Mouse (Mus musculus): ENCODE results near the gene Slc37a1. TPM values are rescaled to one million over a fixed set of nuclear protein-coding genes. Genes with fewer than 3 reads are reported as not detected.
A peak's percentile ranks its signal among the peaks of the same experiment; 100 is the strongest.

Gene Slc37a1
- 10.0 and 10.5 TPM in 2 replicates for polyA plus RNA-seq (2015; fragmentation: Nextera tagmentation; extraction: Ambion mirVana)

DNA sequence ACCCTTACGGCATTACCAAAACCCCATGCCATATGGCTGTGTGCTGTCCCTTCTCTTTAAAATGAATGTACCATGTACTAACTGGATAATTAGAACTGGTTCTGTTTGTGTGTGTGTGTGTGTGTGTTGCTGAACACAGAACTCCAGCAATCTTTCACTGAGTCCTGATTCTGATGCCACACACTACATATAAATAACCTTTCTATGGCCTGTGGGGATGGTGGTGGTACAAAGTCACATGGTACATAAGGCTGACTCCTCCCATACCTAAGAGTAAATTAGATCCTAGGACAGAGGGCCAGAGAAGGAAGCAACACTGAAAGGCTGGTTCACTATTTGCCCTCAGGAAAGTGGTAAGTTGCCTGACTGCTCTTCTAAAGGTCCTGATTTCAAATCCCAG lies at the start of gene Slc37a1:
TSS of gene Slc37a1 (plus strand) at position 301 of the 400 bp plus-strand sequence.
- 97% methylated on average over 1 of the region's 1 CpGs for WGBS
- Histone ChIP-seq H3K4me2 (ENCODE audit: low read depth, low read length) (no peak within 1 kb of the TSS), H3K9ac (ENCODE audit: low read length) (no peak within 1 kb of the TSS), H3K4me3 (ENCODE audit: low read length) (no peak within 1 kb of the TSS), H3K27ac (ENCODE audit: low read length) (no peak within 1 kb of the TSS), H3K4me1 (ENCODE audit: control insufficient read depth, insufficient read depth, low read length) (no peaks in the 10 kb centered on the region), H3K36me3 (ENCODE audit: control insufficient read depth, insufficient read depth) (no peaks in the 10 kb centered on the region), H3K9me3 (replicated peaks; ENCODE audit: control insufficient read depth, low read length) (no peaks in the 10 kb centered on the region), H3K27me3 (ENCODE audit: control insufficient read depth, insufficient read depth, low read length) (no peaks in the 10 kb centered on the region)
- ATAC-seq (replicated peaks; ENCODE audit: extremely low read depth, insufficient read depth, low FRiP score), result no peak

- H3K9me3 ChIP-seq (replicated peaks; ENCODE audit: control insufficient read depth, low read length), result no peaks in the 10 kb centered on the region
- H3K27ac ChIP-seq (ENCODE audit: low read length), result no peak overlapping the region
- no peak overlapping the region for H3K4me2 ChIP-seq (ENCODE audit: low read depth, low read length)
- no peak for ATAC-seq (replicated peaks; ENCODE audit: extremely low read depth, insufficient read depth, low FRiP score)
- H3K27me3 ChIP-seq (ENCODE audit: control insufficient read depth, insufficient read depth, low read length), result no peaks in the 10 kb centered on the region
- H3K4me3 ChIP-seq (ENCODE audit: low read length), result no peak overlapping the region
- WGBS, result 74% methylated on average over 7 of the region's 7 CpGs
- H3K9ac ChIP-seq (ENCODE audit: low read length), result no peak overlapping the region
- no peaks in the 10 kb centered on the region for H3K4me1 ChIP-seq (ENCODE audit: control insufficient read depth, insufficient read depth, low read length)
- H3K36me3 ChIP-seq (ENCODE audit: control insufficient read depth, insufficient read depth), result no peaks in the 10 kb centered on the region
These were observed 48.2 kb upstream of the Slc37a1 start for GRCm38 (mm10) chr17:31238234-31239020.

DNA sequence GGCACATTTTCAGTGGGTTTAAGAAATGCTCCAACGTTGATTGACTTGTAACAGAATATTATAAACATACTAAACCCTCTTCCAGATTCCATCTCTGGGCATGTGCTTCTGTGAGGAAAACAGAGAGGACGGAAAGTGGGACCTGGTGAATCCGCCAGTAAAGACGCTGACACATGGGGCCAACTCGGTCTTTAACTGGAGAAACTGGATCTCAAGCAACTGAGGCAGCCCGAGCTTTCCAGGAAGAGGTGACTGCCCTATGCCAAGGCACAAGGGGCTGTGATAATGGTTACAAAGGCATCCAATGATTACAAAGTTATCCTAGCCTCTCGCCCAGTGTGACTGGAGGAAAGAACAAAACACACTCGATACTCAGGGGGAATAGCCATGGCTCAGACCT lies 45.4 kb upstream of the Slc37a1 start:
- Histone ChIP-seq H3K4me1 (ENCODE audit: control insufficient read depth, insufficient read depth, low read length) (peaks cover 7% of the 10 kb centered on the region), H3K4me2 (ENCODE audit: low read depth, low read length) (no peak overlapping the region), H3K9me3 (replicated peaks; ENCODE audit: control insufficient read depth, low read length) (peaks cover 4% of the 10 kb centered on the region; the same call in 1 of the 2 replicates), H3K9ac (ENCODE audit: low read length) (no peak overlapping the region), H3K27me3 (ENCODE audit: control insufficient read depth, insufficient read depth, low read length) (no peaks in the 10 kb centered on the region), H3K4me3 (ENCODE audit: low read length) (no peak overlapping the region), H3K36me3 (ENCODE audit: control insufficient read depth, insufficient read depth) (no peaks in the 10 kb centered on the region), H3K27ac (ENCODE audit: low read length) (no peak overlapping the region)
- 79% methylated on average over 8 of the region's 8 CpGs for whole genome bisulfite sequencing
- no peak for ATAC-seq (replicated peaks; ENCODE audit: extremely low read depth, insufficient read depth, low FRiP score)

DNA sequence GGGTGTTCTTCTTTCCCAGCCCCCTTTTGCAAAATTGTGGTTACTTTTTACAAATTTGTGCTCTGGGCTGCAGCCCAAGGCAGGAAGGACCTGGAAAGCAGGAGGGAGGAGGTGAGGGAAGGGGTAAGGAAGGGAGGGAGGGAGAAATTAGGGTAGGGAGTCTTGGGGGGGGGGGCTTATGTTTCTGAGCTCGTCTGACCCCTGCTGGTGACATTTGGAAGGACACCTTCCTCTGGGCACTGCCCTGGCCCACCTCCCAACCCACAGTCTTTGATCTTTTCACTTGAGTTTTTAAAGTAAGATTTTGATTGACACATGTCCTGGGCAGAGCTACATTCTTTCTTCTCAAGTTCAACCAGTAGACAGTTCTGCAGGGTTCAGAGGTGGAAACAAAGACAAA lies 43.8 kb upstream of the Slc37a1 start:
- Histone ChIP-seq H3K27ac (ENCODE audit: low read length) (no peak overlapping the region), H3K4me3 (ENCODE audit: low read length) (no peak overlapping the region), H3K9me3 (replicated peaks; ENCODE audit: control insufficient read depth, low read length) (peaks cover 4% of the 10 kb centered on the region; the same call in 1 of the 2 replicates), H3K27me3 (ENCODE audit: control insufficient read depth, insufficient read depth, low read length) (no peaks in the 10 kb centered on the region), H3K9ac (ENCODE audit: low read length) (no peak overlapping the region), H3K36me3 (ENCODE audit: control insufficient read depth, insufficient read depth) (no peaks in the 10 kb centered on the region), H3K4me2 (ENCODE audit: low read depth, low read length) (no peak overlapping the region), H3K4me1 (ENCODE audit: control insufficient read depth, insufficient read depth, low read length) (peaks cover 7% of the 10 kb centered on the region)
- 0% methylated on average over 1 of the region's 1 CpGs for WGBS
- no peak for ATAC-seq (replicated peaks; ENCODE audit: extremely low read depth, insufficient read depth, low FRiP score)

DNA sequence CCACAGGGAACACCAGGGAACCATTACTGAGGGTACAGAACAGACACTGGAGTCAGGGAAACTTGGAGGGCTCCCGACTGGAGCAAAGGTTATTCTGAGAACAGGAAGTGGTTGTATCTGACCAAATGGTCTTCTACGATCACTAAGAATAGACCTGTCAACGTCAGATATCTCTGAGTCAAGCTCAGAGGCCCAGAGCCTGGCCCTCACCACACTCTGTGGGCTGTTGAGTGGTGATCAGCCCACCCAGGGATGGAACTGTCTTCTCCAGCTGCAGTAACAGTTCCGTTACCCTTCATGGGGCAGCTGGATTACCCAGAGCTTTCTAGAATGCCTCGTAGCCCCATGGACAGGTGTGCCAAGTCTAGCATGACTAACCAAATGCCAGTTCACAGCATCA lies 41.3 kb upstream of the Slc37a1 start:
- no peaks in the 10 kb centered on the region for H3K36me3 ChIP-seq (ENCODE audit: control insufficient read depth, insufficient read depth)
- peaks cover 4% of the 10 kb centered on the region; the same call in 1 of the 2 replicates for H3K9me3 ChIP-seq (replicated peaks; ENCODE audit: control insufficient read depth, low read length)
- no peak overlapping the region for H3K9ac ChIP-seq (ENCODE audit: low read length)
- H3K4me3 ChIP-seq (ENCODE audit: low read length), result no peak overlapping the region
- peak overlapping the region; percentile 27; the same call in 1 of the 2 replicates for H3K27ac ChIP-seq (ENCODE audit: low read length)
- no peak overlapping the region for H3K4me2 ChIP-seq (ENCODE audit: low read depth, low read length)
- peak; percentile 89 for ATAC-seq (replicated peaks; ENCODE audit: extremely low read depth, insufficient read depth, low FRiP score)
- peaks cover 7% of the 10 kb centered on the region for H3K4me1 ChIP-seq (ENCODE audit: control insufficient read depth, insufficient read depth, low read length)
- no peaks in the 10 kb centered on the region for H3K27me3 ChIP-seq (ENCODE audit: control insufficient read depth, insufficient read depth, low read length)
- 27% methylated on average over 5 of the region's 5 CpGs for WGBS

- ATAC-seq (replicated peaks; ENCODE audit: extremely low read depth, insufficient read depth, low FRiP score), result no peak
- Histone ChIP-seq H3K27ac (ENCODE audit: low read length) (no peak overlapping the region), H3K4me1 (ENCODE audit: control insufficient read depth, insufficient read depth, low read length) (peaks cover 7% of the 10 kb centered on the region), H3K27me3 (ENCODE audit: control insufficient read depth, insufficient read depth, low read length) (no peaks in the 10 kb centered on the region), H3K4me2 (ENCODE audit: low read depth, low read length) (no peak overlapping the region), H3K36me3 (ENCODE audit: control insufficient read depth, insufficient read depth) (no peaks in the 10 kb centered on the region), H3K9ac (ENCODE audit: low read length) (no peak overlapping the region), H3K4me3 (ENCODE audit: low read length) (no peak overlapping the region), H3K9me3 (replicated peaks; ENCODE audit: control insufficient read depth, low read length) (peaks cover 4% of the 10 kb centered on the region; the same call in 1 of the 2 replicates)
- WGBS, result 25% methylated on average over 5 of the region's 5 CpGs
These were observed 39.4 kb upstream of the Slc37a1 start for GRCm38 (mm10) chr17:31247144-31247543.

- Histone ChIP-seq H3K9me3 (replicated peaks; ENCODE audit: control insufficient read depth, low read length) (no peaks in the 10 kb centered on the region), H3K4me3 (ENCODE audit: low read length) (no peak overlapping the region), H3K4me1 (ENCODE audit: control insufficient read depth, insufficient read depth, low read length) (no peaks in the 10 kb centered on the region), H3K36me3 (ENCODE audit: control insufficient read depth, insufficient read depth) (no peaks in the 10 kb centered on the region), H3K27me3 (ENCODE audit: control insufficient read depth, insufficient read depth, low read length) (no peaks in the 10 kb centered on the region), H3K4me2 (ENCODE audit: low read depth, low read length) (no peak overlapping the region), H3K9ac (ENCODE audit: low read length) (no peak overlapping the region), H3K27ac (ENCODE audit: low read length) (no peak overlapping the region)
- WGBS, result 56% methylated on average over 5 of the region's 5 CpGs
- ATAC-seq (replicated peaks; ENCODE audit: extremely low read depth, insufficient read depth, low FRiP score), result no peak
These were observed 32.6 kb upstream of the Slc37a1 start for GRCm38 (mm10) chr17:31253951-31254350.

DNA sequence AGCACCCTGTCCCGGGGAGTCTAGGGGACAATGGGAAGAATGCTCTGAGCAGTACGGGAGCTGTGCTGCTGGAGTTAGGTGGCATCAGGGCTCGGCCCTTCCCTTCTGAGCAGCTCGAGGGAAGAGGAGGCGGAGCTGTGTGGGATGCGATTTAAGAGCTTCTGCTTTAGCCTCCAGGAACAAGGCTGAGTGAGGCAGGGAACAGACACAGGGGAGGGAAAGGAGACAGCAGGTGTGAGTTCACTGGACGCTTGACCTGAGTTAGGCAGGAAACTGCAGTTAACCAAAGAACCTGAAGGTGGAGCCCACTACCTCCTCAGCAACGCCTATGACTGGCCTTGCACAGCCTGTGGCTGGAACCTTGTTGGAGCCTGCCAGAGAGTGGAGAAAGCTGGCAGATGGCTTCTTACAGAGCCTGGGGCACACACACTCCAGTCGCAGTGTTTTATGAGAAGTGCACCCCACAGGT lies 32.1 kb upstream of the Slc37a1 start:
- peak; percentile 78 for ATAC-seq (replicated peaks; ENCODE audit: extremely low read depth, insufficient read depth, low FRiP score)
- 12% methylated on average over 9 of the region's 9 CpGs for WGBS

DNA sequence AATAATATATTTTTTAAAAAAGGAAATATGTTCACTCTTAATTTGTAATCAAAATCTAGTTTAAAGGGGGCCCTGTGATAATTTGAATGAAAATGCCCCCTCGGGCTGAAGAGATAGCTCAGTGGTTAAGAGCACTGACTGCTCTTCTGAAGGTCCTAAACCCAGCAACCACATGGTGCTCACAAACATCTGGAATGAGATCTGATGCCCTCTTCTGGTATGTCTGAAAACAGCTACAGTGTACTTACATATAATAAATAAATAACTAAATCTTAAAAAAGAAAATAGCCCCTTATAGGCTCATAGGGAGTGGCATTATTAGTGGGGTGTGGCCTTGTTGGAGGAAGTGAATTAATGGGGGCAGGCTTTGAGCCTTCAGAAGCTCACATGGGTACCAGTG lies 29.4 kb upstream of the Slc37a1 start:
- ATAC-seq (replicated peaks; ENCODE audit: extremely low read depth, insufficient read depth, low FRiP score), result no peak
- H3K4me3 ChIP-seq (ENCODE audit: low read length), result no peak overlapping the region
- H3K4me1 ChIP-seq (ENCODE audit: control insufficient read depth, insufficient read depth, low read length), result no peaks in the 10 kb centered on the region
- no peak overlapping the region for H3K9ac ChIP-seq (ENCODE audit: low read length)
- 82% methylated on average over 1 of the region's 1 CpGs for WGBS
- no peaks in the 10 kb centered on the region for H3K36me3 ChIP-seq (ENCODE audit: control insufficient read depth, insufficient read depth)
- no peaks in the 10 kb centered on the region for H3K9me3 ChIP-seq (replicated peaks; ENCODE audit: control insufficient read depth, low read length)
- H3K4me2 ChIP-seq (ENCODE audit: low read depth, low read length), result no peak overlapping the region
- H3K27me3 ChIP-seq (ENCODE audit: control insufficient read depth, insufficient read depth, low read length), result no peaks in the 10 kb centered on the region
- H3K27ac ChIP-seq (ENCODE audit: low read length), result no peak overlapping the region

More for the DNA sequence above, 32.1 kb upstream of the Slc37a1 start:
- Histone ChIP-seq H3K4me1 (ENCODE audit: control insufficient read depth, insufficient read depth, low read length) (no peaks in the 10 kb centered on the region), H3K9ac (ENCODE audit: low read length) (no peak overlapping the region), H3K4me2 (ENCODE audit: low read depth, low read length) (no peak overlapping the region), H3K9me3 (replicated peaks; ENCODE audit: control insufficient read depth, low read length) (no peaks in the 10 kb centered on the region), H3K27ac (ENCODE audit: low read length) (no peak overlapping the region), H3K36me3 (ENCODE audit: control insufficient read depth, insufficient read depth) (no peaks in the 10 kb centered on the region), H3K27me3 (ENCODE audit: control insufficient read depth, insufficient read depth, low read length) (no peaks in the 10 kb centered on the region), H3K4me3 (ENCODE audit: low read length) (no peak overlapping the region)

Measured in heart, embryonic 16.5 days (tissue).